Mouse (Mus musculus): ENCODE data around the gene Fam186b. TPM values are rescaled to one million over a fixed set of nuclear protein-coding genes. Genes with fewer than 3 reads are reported as not detected.
A peak's percentile ranks its signal among the peaks of the same experiment; 100 is the strongest.

Fam186b gene
- total RNA-seq, 2 experiments from 2014 or later, result 1.5 to 1.7 TPM

DNA sequence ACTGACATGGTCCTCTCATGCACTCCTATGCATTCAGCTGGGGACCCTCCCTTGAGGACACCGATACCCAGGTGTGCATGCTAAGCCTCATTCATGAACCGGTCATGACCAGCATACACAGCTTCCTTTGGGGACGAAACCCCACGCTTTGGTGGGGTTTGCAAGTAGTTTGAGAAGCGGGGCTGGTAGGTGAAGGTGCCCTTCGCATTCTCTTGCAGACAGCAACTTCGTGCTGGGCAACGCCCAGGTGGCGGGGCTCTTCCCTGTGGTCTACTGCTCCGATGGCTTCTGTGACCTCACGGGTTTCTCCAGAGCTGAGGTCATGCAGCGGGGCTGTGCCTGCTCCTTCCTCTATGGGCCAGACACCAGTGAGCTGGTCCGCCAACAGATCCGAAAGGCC lies 69.6 kb downstream of the Fam186b start:
- DNase-seq (ENCODE audit: low spot score in 2 of 2), result no peak

DNA sequence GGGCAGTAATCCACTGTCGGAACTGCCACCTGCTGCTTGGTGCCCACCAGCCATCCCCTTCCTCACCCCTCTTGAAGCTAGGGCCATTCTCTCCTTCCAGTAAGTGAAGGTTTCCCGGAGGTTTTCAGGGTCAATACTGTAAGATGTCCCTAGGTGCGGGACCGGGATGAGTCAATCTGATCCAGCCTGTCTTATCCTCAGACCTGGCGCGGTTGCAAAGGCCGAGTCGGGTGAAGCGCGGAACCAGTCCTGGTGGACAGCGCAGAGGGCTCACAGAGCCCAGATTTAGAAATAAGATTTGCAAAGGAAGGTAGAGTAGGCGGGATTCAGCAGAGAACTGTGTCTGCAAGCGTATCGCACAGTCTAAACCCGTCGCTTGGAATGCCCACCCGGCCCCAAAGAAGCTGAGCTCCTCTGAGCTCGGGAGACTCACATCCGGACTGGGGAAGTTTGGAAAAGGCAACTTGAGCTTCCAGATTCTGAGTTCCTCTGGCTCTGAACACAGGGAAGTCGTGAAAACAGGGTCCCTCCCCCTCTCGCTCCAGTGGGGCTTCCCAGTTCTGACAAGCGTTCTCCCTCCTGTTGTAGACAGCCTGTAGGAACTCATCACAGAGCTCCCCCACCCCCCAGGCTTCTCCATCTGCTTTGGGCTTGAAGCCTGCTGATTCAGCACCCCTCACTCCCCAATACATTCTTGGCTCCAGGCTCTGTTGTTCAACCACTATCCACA lies 70.4 kb downstream of the Fam186b start:
- peak; percentile 73 to 82 for DNase-seq (ENCODE audit: low spot score in 2 of 2)

DNA sequence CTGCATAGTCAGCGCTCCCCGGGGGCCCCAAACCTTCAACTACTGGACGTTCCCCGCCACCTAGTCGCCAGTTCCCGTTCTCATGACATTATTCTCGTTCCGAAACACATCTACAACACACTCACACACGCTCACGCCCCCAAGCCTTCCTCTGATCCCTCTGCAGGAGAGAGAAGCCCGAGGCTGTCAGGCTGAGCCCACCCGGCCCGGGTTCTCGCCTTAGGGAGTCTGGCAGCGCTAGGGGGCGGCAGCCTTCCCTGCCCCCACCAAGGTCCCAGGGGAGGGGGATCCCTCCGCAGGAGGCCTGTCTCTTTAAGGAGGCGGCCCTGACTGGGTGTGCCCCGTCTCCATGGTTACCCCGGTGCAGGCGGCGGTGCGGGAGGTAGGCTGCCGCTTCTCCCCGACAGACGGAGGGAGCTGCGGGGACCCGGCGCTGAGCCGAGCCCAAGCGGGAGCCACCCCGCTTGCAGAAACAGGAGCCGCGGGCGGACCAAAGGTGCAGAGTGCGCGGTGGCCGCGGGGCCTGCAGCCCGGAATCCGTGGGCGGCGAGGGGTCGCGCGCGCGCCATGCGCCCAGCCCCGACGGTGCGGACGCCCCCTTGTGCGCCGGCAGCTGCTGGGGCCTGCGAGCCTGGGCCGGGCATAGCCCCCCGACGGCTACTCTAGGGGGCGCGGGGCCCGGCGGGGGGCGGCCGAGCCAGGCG lies 71.3 kb downstream of the Fam186b start, which contains the start of gene Kcnh3:
Gene Kcnh3 (plus strand): TSS at position 654 of the 704 bp plus-strand sequence.
- peak; percentile 70 to 72 for DNase-seq (ENCODE audit: low spot score in 2 of 2)

DNA sequence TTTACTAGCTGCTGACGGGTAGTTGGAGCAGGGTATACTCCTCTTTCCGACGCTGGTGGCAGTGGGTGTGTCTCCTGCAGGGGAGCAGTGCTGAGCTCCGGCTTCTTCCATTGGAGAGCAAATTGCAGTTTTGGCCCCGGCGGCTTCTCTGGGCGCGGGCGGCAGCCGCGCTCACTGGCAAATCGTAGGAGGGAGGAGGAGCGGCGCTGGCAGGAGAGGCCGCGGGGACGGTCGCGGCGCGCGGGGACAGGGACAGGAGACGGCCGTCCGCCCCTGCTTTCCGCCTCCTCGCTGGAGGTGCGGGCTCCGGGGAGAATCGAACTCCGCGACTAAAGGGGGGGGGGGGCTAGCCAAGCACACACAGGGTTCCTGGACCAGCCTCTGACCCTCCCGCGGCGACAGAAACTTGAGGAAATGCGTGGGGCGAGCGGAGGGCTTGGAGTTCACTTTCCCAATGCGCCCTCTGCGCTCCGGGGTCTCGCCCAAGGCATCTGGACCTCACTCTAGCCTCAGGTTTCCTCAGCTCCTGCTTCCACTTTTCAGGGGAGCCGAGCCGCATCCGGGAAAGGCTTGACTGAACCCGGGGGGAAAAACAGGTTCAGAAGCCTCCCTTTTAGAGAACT lies 72.0 kb downstream of the Fam186b start:
- peak; percentile 41 to 47 for DNase-seq (ENCODE audit: low spot score in 2 of 2)

DNA sequence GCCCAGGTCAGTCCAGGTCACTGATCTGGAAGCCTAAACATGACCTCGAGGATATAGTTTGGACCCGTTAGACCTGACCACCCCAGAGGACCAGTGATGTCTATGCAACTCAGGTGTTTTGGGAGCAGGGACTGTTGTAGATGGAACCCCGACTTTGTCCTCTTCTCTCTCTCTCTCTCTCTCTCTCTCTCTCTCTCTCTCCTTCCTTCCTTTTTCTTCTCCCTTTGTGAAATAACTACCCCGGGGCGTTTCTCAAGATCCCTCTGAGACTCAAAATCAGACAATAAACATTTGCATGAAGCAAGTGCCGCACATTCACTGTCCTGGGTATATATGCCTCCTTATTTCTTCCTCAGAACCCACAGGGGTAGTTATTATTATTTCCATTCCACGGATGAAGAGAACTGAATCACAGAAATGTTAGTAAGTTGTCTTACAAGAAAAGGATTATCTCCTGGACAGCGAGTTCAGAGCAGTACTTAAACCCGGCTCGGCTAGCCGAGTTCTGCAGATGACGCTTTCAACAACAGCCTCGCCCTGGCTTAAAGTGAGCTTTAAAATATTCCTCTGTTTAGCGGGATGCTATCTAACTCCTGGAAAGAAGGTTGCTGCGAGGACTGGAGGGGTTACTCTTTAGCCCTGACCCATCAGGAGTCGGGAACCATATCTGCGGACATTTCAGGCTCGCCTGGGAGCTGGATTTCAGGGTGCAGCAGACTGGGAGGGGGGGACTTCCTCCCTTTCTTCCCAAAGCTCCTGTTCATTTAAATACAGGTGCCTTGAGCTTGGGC lies 72.7 kb downstream of the Fam186b start:
- no peak for DNase-seq (ENCODE audit: low spot score in 2 of 2)

DNA sequence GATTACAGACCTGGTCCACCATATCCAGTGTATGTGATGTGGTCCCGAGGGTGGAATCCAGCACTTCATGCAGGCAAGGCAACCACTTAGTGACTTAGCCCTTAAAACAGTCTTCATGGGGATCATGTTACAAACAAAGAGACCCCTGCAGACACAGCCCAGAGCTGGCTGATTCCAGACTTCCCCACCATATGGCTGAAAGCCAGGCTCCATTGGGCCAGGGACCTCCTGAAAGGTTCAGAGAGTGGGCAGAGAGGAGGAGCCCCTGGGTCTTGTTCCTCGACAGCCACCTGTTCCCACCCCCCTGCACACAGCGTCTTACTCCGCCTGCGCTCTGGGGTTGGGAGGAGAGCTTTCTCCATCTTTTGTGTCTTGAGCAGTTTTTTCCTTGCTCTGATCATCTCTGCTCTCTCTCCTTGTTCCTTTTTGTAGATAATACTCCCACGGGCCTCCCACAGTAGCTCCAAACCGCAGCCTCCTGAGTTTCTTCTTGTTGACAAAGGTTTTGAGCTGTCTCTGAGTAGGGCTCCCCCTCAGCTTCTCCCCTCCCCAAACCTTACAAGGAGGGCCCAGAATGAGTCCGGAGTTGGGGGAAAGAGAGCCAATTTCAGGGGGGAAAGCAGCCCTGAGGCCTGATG lies 74.3 kb downstream of the Fam186b start:
- no peak for DNase-seq (ENCODE audit: low spot score in 2 of 2)

Other genes with a start within 250 kb of the Fam186b start
- gene Prph, start 240.7 kb downstream of the Fam186b start, total RNA-seq (2021), result 1 to 10 TPM; 3.7 to 5.1 TPM
- gene Troap, start 221.3 kb downstream of the Fam186b start, total RNA-seq (2021), result 1 to 10 TPM; 1.2 to 2.6 TPM
- gene C1ql4, start 208.1 kb downstream of the Fam186b start, total RNA-seq (2021), result under 1 TPM in 1 of 2 experiments, not detected in 1; 0.44 TPM
- gene Dnajc22, start 202.7 kb downstream of the Fam186b start, total RNA-seq (2021), result under 1 TPM in 1 of 2 experiments, not detected in 1; 0.28 TPM
- gene Spats2, start 170.0 kb downstream of the Fam186b start, total RNA-seq (2021), result 10 to 100 TPM; 35.2 to 38.6 TPM
- 10 to 100 TPM; 71.6 to 78.7 TPM for gene Kcnh3, start 71.0 kb downstream of the Fam186b start, total RNA-seq (2021)
- gene Mcrs1, start 43.9 kb downstream of the Fam186b start, total RNA-seq (2021), result 10 to 100 TPM; 80.1 to 84.3 TPM
- 100 to 1,000 TPM in 1 of 2 experiments, 10 to 100 TPM in 1; 92.8 to 103 TPM for gene Prpf40b, start 801 bp downstream of the Fam186b start, total RNA-seq (2021)
- 10 to 100 TPM; 12.6 to 13.8 TPM for gene Fmnl3, start 74.6 kb upstream of the Fam186b start, total RNA-seq (2021)
- 100 to 1,000 TPM; 357 to 369 TPM for gene Tmbim6, start 97.0 kb upstream of the Fam186b start, total RNA-seq (2021)
- 10 to 100 TPM; 29.1 to 34.9 TPM for gene Nckap5l, start 161.9 kb upstream of the Fam186b start, total RNA-seq (2021)
- gene Bcdin3d, start 178.8 kb upstream of the Fam186b start, total RNA-seq (2021), result 1 to 10 TPM; 4.3 to 5.0 TPM
- 100 to 1,000 TPM; 145 to 153 TPM for gene Faim2, start 232.3 kb upstream of the Fam186b start, total RNA-seq (2021)